Mouse (Mus musculus): ENCODE measurements around the gene Ern1. TPM values are rescaled to one million over a fixed set of nuclear protein-coding genes. Genes with fewer than 3 reads are reported as not detected.
A peak's percentile ranks its signal among the peaks of the same experiment; 100 is the strongest.

The Ern1 gene
- polyA plus RNA-seq, 1 experiment from 2014 or later: 8.2 TPM

GRCm38 (mm10) chr11:106486042-106486865, 1.4 kb downstream of the Ern1 start:
- H3K4me1 ChIP-seq: peaks cover 23% of the 10 kb centered on the region
- H3K4me3 ChIP-seq: peak overlapping the region; percentile 95
- no peak for DNase-seq (ENCODE audit: low spot score)
- no peak overlapping the region for H3K27ac ChIP-seq
- H3K36me3 ChIP-seq: no peaks in the 10 kb centered on the region
- WGBS: 41% methylated on average over 16 of the region's 16 CpGs
- no peaks in the 10 kb centered on the region for H3K9me3 ChIP-seq (replicated peaks)
- no peaks in the 10 kb centered on the region for H3K27me3 ChIP-seq (ENCODE audit: low read depth, poor library complexity, severe bottlenecking)

GRCm38 (mm10) chr11:106485611-106486010, 2.0 kb downstream of the Ern1 start:
- no peaks in the 10 kb centered on the region for H3K27me3 ChIP-seq (ENCODE audit: low read depth, poor library complexity, severe bottlenecking)
- no peak overlapping the region for H3K4me3 ChIP-seq
- H3K27ac ChIP-seq: no peak overlapping the region
- no peaks in the 10 kb centered on the region for H3K36me3 ChIP-seq
- no peaks in the 10 kb centered on the region for H3K9me3 ChIP-seq (replicated peaks)
- H3K4me1 ChIP-seq: peaks cover 23% of the 10 kb centered on the region
- no peak for DNase-seq (ENCODE audit: low spot score)
- WGBS: 86% methylated on average over 4 of the region's 4 CpGs

- no peak for DNase-seq (ENCODE audit: low spot score)
- Histone ChIP-seq H3K4me3 (no peak overlapping the region), H3K9me3 (replicated peaks) (no peaks in the 10 kb centered on the region), H3K4me1 (peaks cover 23% of the 10 kb centered on the region), H3K27me3 (ENCODE audit: low read depth, poor library complexity, severe bottlenecking) (no peaks in the 10 kb centered on the region), H3K36me3 (no peaks in the 10 kb centered on the region), H3K27ac (no peak overlapping the region)
- WGBS: 94% methylated on average over 4 of the region's 4 CpGs
These were observed 2.8 kb downstream of the Ern1 start for GRCm38 (mm10) chr11:106484875-106485274.

GRCm38 (mm10) chr11:106482867-106483266, 4.8 kb downstream of the Ern1 start:
- Histone ChIP-seq H3K27me3 (ENCODE audit: low read depth, poor library complexity, severe bottlenecking) (no peaks in the 10 kb centered on the region), H3K4me3 (no peak overlapping the region), H3K4me1 (peaks cover 9% of the 10 kb centered on the region), H3K27ac (no peak overlapping the region), H3K36me3 (no peaks in the 10 kb centered on the region), H3K9me3 (replicated peaks) (no peaks in the 10 kb centered on the region)
- no peak for DNase-seq (ENCODE audit: low spot score)
- WGBS: 90% methylated on average over 8 of the region's 8 CpGs

GRCm38 (mm10) chr11:106481651-106482050, 6.0 kb downstream of the Ern1 start:
- Histone ChIP-seq H3K27ac (no peak overlapping the region), H3K4me1 (peaks cover 9% of the 10 kb centered on the region), H3K36me3 (no peaks in the 10 kb centered on the region), H3K9me3 (replicated peaks) (no peaks in the 10 kb centered on the region), H3K27me3 (ENCODE audit: low read depth, poor library complexity, severe bottlenecking) (no peaks in the 10 kb centered on the region), H3K4me3 (no peak overlapping the region)
- DNase-seq (ENCODE audit: low spot score): no peak
- WGBS: 22% methylated on average over 4 of the region's 4 CpGs

GRCm38 (mm10) chr11:106480530-106480885, 7.1 kb downstream of the Ern1 start:
- no peaks in the 10 kb centered on the region for H3K36me3 ChIP-seq
- H3K4me3 ChIP-seq: no peak overlapping the region
- no peaks in the 10 kb centered on the region for H3K4me1 ChIP-seq
- WGBS: 86% methylated on average over 3 of the region's 3 CpGs
- DNase-seq (ENCODE audit: low spot score): no peak
- H3K27ac ChIP-seq: no peak overlapping the region
- no peaks in the 10 kb centered on the region for H3K27me3 ChIP-seq (ENCODE audit: low read depth, poor library complexity, severe bottlenecking)
- no peaks in the 10 kb centered on the region for H3K9me3 ChIP-seq (replicated peaks)

- no peaks in the 10 kb centered on the region for H3K9me3 ChIP-seq (replicated peaks)
- no peak overlapping the region for H3K4me3 ChIP-seq
- H3K36me3 ChIP-seq: no peaks in the 10 kb centered on the region
- DNase-seq (ENCODE audit: low spot score): no peak
- 84% methylated on average over 9 of the region's 9 CpGs for WGBS
- H3K4me1 ChIP-seq: no peaks in the 10 kb centered on the region
- H3K27ac ChIP-seq: no peak overlapping the region
- no peaks in the 10 kb centered on the region for H3K27me3 ChIP-seq (ENCODE audit: low read depth, poor library complexity, severe bottlenecking)
These were observed 7.8 kb downstream of the Ern1 start for GRCm38 (mm10) chr11:106479619-106480529.

- Histone ChIP-seq H3K36me3 (no peaks in the 10 kb centered on the region), H3K9me3 (replicated peaks) (no peaks in the 10 kb centered on the region), H3K27ac (no peak overlapping the region), H3K27me3 (ENCODE audit: low read depth, poor library complexity, severe bottlenecking) (no peaks in the 10 kb centered on the region), H3K4me1 (no peaks in the 10 kb centered on the region), H3K4me3 (no peak overlapping the region)
- 62% methylated on average over 1 of the region's 1 CpGs for WGBS
- no peak for DNase-seq (ENCODE audit: low spot score)
These were observed 8.9 kb downstream of the Ern1 start for GRCm38 (mm10) chr11:106478745-106479144.

- Histone ChIP-seq H3K9me3 (replicated peaks) (no peaks in the 10 kb centered on the region), H3K27ac (no peak overlapping the region), H3K36me3 (no peaks in the 10 kb centered on the region), H3K4me1 (no peaks in the 10 kb centered on the region), H3K4me3 (no peak overlapping the region), H3K27me3 (ENCODE audit: low read depth, poor library complexity, severe bottlenecking) (no peaks in the 10 kb centered on the region)
- WGBS: 91% methylated on average over 4 of the region's 4 CpGs
- no peak for DNase-seq (ENCODE audit: low spot score)
These were observed 10.0 kb downstream of the Ern1 start for GRCm38 (mm10) chr11:106477505-106478160.

- peaks cover 8% of the 10 kb centered on the region; the same call in 1 of the 2 replicates for H3K4me1 ChIP-seq
- H3K27me3 ChIP-seq (ENCODE audit: low read depth, poor library complexity, severe bottlenecking): no peaks in the 10 kb centered on the region
- H3K27ac ChIP-seq: no peak overlapping the region
- H3K4me3 ChIP-seq: no peak overlapping the region
- no peaks in the 10 kb centered on the region for H3K36me3 ChIP-seq
- H3K9me3 ChIP-seq (replicated peaks): no peaks in the 10 kb centered on the region
- DNase-seq (ENCODE audit: low spot score): no peak
- 84% methylated on average over 1 of the region's 1 CpGs for WGBS
These were observed 12.3 kb downstream of the Ern1 start for GRCm38 (mm10) chr11:106475309-106475708.

GRCm38 (mm10) chr11:106471629-106472028, 16.0 kb downstream of the Ern1 start:
- Histone ChIP-seq H3K27me3 (ENCODE audit: low read depth, poor library complexity, severe bottlenecking) (no peaks in the 10 kb centered on the region), H3K9me3 (replicated peaks) (no peaks in the 10 kb centered on the region), H3K4me3 (no peak overlapping the region), H3K36me3 (no peaks in the 10 kb centered on the region), H3K4me1 (peaks cover 12% of the 10 kb centered on the region; the same call in 1 of the 2 replicates), H3K27ac (no peak overlapping the region)
- WGBS: 96% methylated on average over 1 of the region's 1 CpGs
- DNase-seq (ENCODE audit: low spot score): no peak

- DNase-seq (ENCODE audit: low spot score): no peak
- 89% methylated on average over 1 of the region's 1 CpGs for WGBS
- no peak overlapping the region for H3K27ac ChIP-seq
These were observed 19.1 kb downstream of the Ern1 start for GRCm38 (mm10) chr11:106468509-106468908.

More at GRCm38 (mm10) chr11:106468509-106468908, 19.1 kb downstream of the Ern1 start:
- no peak overlapping the region for H3K4me3 ChIP-seq
- no peaks in the 10 kb centered on the region for H3K27me3 ChIP-seq (ENCODE audit: low read depth, poor library complexity, severe bottlenecking)
- H3K9me3 ChIP-seq (replicated peaks): no peaks in the 10 kb centered on the region
- peaks cover 12% of the 10 kb centered on the region; the same call in 1 of the 2 replicates for H3K4me1 ChIP-seq
- no peaks in the 10 kb centered on the region for H3K36me3 ChIP-seq
